Mouse (Mus musculus): ENCODE results near the gene Prss35. TPM values are rescaled to one million over a fixed set of nuclear protein-coding genes. Genes with fewer than 3 reads are reported as not detected.

Gene Prss35
- polyA plus RNA-seq, 2 experiments: 0.43 to 0.48 TPM

- no peaks in the 10 kb centered on the region for H3K27me3 ChIP-seq (ENCODE audit: control insufficient read depth, insufficient read depth, low read length)
- H3K9ac ChIP-seq (replicated peaks): no peak overlapping the region
- no peak for DNase-seq (ENCODE audit: low read depth in 3 of 3, low spot score in 3 of 3)
- 59% methylated on average over 5 of the region's 5 CpGs for WGBS (ENCODE audit: insufficient replicate concordance)
- H3K27ac ChIP-seq: no peak overlapping the region
- H3K36me3 ChIP-seq (replicated peaks; ENCODE audit: control insufficient read depth, insufficient read depth, low read depth): no peaks in the 10 kb centered on the region
- no peak for ATAC-seq (ENCODE audit: insufficient read depth)
- no peak overlapping the region for H3K4me2 ChIP-seq (ENCODE audit: low read depth)
- H3K4me1 ChIP-seq (replicated peaks; ENCODE audit: control insufficient read depth in 2 of 2, insufficient read depth in 2 of 2, low read length in 1 of 2): no peaks in the 10 kb centered on the region
- H3K4me3 ChIP-seq (ENCODE audit: insufficient read depth in 1 of 2, low read depth in 2 of 2, low read length in 2 of 2): no peak overlapping the region
- no peaks in the 10 kb centered on the region for H3K9me3 ChIP-seq (ENCODE audit: control insufficient read depth, low read length)
- TF ChIP-seq CTCF (IDR thresholded peaks at IDR 0.05; ENCODE audit: low read depth): no peak
- TF ChIP-seq EP300 (IDR thresholded peaks at IDR 0.05; ENCODE audit: low read depth): no peak
Observed at GRCm38 (mm10) chr9:86720227-86720626, 23.2 kb upstream of the Prss35 start.

DNA sequence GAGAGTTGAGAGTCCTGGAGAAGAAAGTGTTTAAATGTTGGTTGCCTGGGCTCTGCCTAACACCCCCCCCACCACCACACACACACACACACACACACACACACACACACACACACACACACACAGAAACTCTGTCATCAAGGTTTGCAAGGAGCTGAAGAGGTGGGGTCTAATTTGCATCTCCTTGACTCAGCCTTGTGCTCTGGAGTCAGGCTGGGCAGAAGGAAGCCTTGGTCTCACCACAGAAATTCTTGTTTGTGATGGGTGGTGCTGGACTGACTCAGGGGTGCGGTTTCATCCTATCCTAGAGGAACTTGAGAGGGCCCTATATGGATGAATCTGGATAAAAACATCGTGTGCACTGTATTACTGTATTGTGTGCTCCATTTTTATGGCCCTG, 22.7 kb upstream of the Prss35 start:
- WGBS (ENCODE audit: insufficient replicate concordance): 50% methylated on average over 2 of the region's 2 CpGs
- H3K36me3 ChIP-seq (replicated peaks; ENCODE audit: control insufficient read depth, insufficient read depth, low read depth): no peaks in the 10 kb centered on the region
- H3K27me3 ChIP-seq (ENCODE audit: control insufficient read depth, insufficient read depth, low read length): no peaks in the 10 kb centered on the region
- H3K4me1 ChIP-seq (replicated peaks; ENCODE audit: control insufficient read depth in 2 of 2, insufficient read depth in 2 of 2, low read length in 1 of 2): no peaks in the 10 kb centered on the region
- ATAC-seq (ENCODE audit: insufficient read depth): no peak
- TF ChIP-seq CTCF (IDR thresholded peaks at IDR 0.05; ENCODE audit: low read depth) (no peak), EP300 (IDR thresholded peaks at IDR 0.05; ENCODE audit: low read depth) (no peak)
- H3K4me3 ChIP-seq (ENCODE audit: insufficient read depth in 1 of 2, low read depth in 2 of 2, low read length in 2 of 2): no peak overlapping the region
- no peak overlapping the region for H3K9ac ChIP-seq (replicated peaks)
- no peak overlapping the region for H3K4me2 ChIP-seq (ENCODE audit: low read depth)
- no peak for DNase-seq (ENCODE audit: low read depth in 3 of 3, low spot score in 3 of 3)
- no peaks in the 10 kb centered on the region for H3K9me3 ChIP-seq (ENCODE audit: control insufficient read depth, low read length)
- no peak overlapping the region for H3K27ac ChIP-seq

GRCm38 (mm10) chr9:86725066-86725465, 18.4 kb upstream of the Prss35 start:
- H3K4me1 ChIP-seq (replicated peaks; ENCODE audit: control insufficient read depth in 2 of 2, insufficient read depth in 2 of 2, low read length in 1 of 2): peaks cover 0 to 2% of the 10 kb centered on the region in 2 experiments; a peak in 2 of 4 replicates
- TF ChIP-seq CTCF (IDR thresholded peaks at IDR 0.05; ENCODE audit: low read depth) (no peak), EP300 (IDR thresholded peaks at IDR 0.05; ENCODE audit: low read depth) (no peak)
- ATAC-seq (ENCODE audit: insufficient read depth) (no peak), DNase-seq (ENCODE audit: low read depth in 3 of 3, low spot score in 3 of 3) (no peak)
- H3K36me3 ChIP-seq (replicated peaks; ENCODE audit: control insufficient read depth, insufficient read depth, low read depth): no peaks in the 10 kb centered on the region
- H3K9me3 ChIP-seq (ENCODE audit: control insufficient read depth, low read length): no peaks in the 10 kb centered on the region
- H3K4me2 ChIP-seq (ENCODE audit: low read depth): no peak overlapping the region
- WGBS (ENCODE audit: insufficient replicate concordance): 74% methylated on average over 4 of the region's 4 CpGs
- no peak overlapping the region for H3K4me3 ChIP-seq (ENCODE audit: insufficient read depth in 1 of 2, low read depth in 2 of 2, low read length in 2 of 2)
- no peak overlapping the region for H3K9ac ChIP-seq (replicated peaks)
- H3K27me3 ChIP-seq (ENCODE audit: control insufficient read depth, insufficient read depth, low read length): no peaks in the 10 kb centered on the region
- no peak overlapping the region for H3K27ac ChIP-seq

GRCm38 (mm10) chr9:86725604-86726380, 17.7 kb upstream of the Prss35 start:
- H3K4me1 ChIP-seq (replicated peaks; ENCODE audit: control insufficient read depth in 2 of 2, insufficient read depth in 2 of 2, low read length in 1 of 2): peaks cover 0 to 2% of the 10 kb centered on the region in 2 experiments; a peak in 2 of 4 replicates
- DNase-seq (ENCODE audit: low read depth in 3 of 3, low spot score in 3 of 3): no peak
- TF ChIP-seq CTCF (IDR thresholded peaks at IDR 0.05; ENCODE audit: low read depth) (no peak), EP300 (IDR thresholded peaks at IDR 0.05; ENCODE audit: low read depth) (no peak)
- H3K36me3 ChIP-seq (replicated peaks; ENCODE audit: control insufficient read depth, insufficient read depth, low read depth): no peaks in the 10 kb centered on the region
- H3K9ac ChIP-seq (replicated peaks): no peak overlapping the region
- no peak for ATAC-seq (ENCODE audit: insufficient read depth)
- no peaks in the 10 kb centered on the region for H3K9me3 ChIP-seq (ENCODE audit: control insufficient read depth, low read length)
- no peak overlapping the region for H3K4me3 ChIP-seq (ENCODE audit: insufficient read depth in 1 of 2, low read depth in 2 of 2, low read length in 2 of 2)
- WGBS (ENCODE audit: insufficient replicate concordance): 55% methylated on average over 7 of the region's 7 CpGs
- H3K27me3 ChIP-seq (ENCODE audit: control insufficient read depth, insufficient read depth, low read length): no peaks in the 10 kb centered on the region
- no peak overlapping the region for H3K4me2 ChIP-seq (ENCODE audit: low read depth)
- H3K27ac ChIP-seq: no peak overlapping the region

- WGBS (ENCODE audit: insufficient replicate concordance): 58% methylated on average over 5 of the region's 5 CpGs
- no peak overlapping the region for H3K9ac ChIP-seq (replicated peaks)
- TF ChIP-seq CTCF (IDR thresholded peaks at IDR 0.05; ENCODE audit: low read depth) (no peak), EP300 (IDR thresholded peaks at IDR 0.05; ENCODE audit: low read depth) (no peak)
- no peak overlapping the region for H3K27ac ChIP-seq
- H3K36me3 ChIP-seq (replicated peaks; ENCODE audit: control insufficient read depth, insufficient read depth, low read depth): no peaks in the 10 kb centered on the region
- no peaks in the 10 kb centered on the region for H3K9me3 ChIP-seq (ENCODE audit: control insufficient read depth, low read length)
- H3K4me3 ChIP-seq (ENCODE audit: insufficient read depth in 1 of 2, low read depth in 2 of 2, low read length in 2 of 2): no peak overlapping the region
- peaks cover 0 to 2% of the 10 kb centered on the region in 2 experiments; a peak in 2 of 4 replicates for H3K4me1 ChIP-seq (replicated peaks; ENCODE audit: control insufficient read depth in 2 of 2, insufficient read depth in 2 of 2, low read length in 1 of 2)
- no peak for ATAC-seq (ENCODE audit: insufficient read depth)
- no peak for DNase-seq (ENCODE audit: low read depth in 3 of 3, low spot score in 3 of 3)
- H3K27me3 ChIP-seq (ENCODE audit: control insufficient read depth, insufficient read depth, low read length): no peaks in the 10 kb centered on the region
- H3K4me2 ChIP-seq (ENCODE audit: low read depth): no peak overlapping the region
Observed at GRCm38 (mm10) chr9:86726381-86726720, 17.1 kb upstream of the Prss35 start.

Data from liver, embryonic 14.5 days (tissue).